Mouse (Mus musculus) brain, embryonic 18.5 days (tissue): Measurements from ENCODE around the gene Slc9a7.

Experiments
- DNase-seq: peaks from one replicate; pipeline ENCODE4 v3.0.0-alpha.2; 2012; ENCODE audit warnings: low read depth, low spot score

Gene Slc9a7

DNA sequence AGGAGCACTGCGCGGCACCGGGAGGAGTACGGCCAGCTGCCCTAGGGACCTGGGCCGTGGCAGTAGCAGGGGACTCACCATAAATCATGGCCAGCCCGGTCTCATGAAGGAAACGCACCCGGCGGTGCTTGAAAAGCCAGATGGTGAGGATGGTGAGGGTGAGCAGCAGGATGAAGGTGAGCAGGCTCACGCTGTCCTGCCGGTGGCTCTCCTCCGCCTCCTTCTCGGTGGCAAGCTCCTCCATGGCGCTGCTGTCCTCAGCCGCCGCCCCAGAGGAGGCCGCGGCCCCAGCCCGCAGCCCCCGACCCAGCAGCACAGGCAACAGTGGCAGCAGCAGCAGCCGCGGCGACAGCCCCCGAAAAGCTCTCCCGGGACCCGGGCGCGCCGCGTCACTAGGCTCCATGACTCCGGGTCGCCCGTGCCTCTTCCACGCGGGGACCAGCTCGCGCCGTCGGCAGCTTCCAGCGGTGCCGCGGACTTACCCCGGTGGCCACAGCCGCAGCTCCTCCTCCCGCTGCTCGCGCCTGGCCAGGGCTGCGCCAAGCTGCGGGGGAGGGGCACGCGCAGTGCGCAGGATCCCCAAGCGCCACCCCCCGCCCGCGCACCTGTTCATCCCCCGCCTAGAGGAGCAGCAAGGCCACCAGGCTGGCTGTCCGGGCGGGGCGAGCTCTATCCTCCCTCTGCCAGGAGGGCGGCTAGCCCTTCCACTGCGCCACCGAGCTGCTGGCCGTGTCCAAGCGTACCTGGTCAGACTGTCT lies at the start of gene Slc9a7:
TSS of gene Slc9a7 (minus strand) at position 526 of the 758 bp plus-strand sequence.
- DNase-seq: peak; percentile 16

DNA sequence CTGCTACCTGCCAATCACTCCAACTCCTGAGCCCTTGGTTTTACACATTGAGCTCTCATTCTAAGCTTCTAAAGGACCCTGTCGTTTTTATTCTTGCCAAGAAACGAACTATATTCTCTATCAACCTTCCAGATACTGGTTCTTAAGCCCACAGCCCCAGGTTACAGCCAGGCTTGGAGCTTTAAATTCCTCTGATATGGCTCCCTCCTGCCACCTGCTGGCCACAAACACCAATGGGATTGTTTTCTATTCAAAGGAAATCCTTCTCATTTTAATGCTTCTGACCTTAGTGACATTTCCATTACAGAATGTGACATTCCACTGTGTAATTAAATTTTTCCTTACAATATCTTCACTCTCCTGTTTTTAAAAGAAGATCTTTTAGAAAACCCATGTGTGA lies 44.1 kb upstream of the Slc9a7 start:
- no peak for DNase-seq

DNA sequence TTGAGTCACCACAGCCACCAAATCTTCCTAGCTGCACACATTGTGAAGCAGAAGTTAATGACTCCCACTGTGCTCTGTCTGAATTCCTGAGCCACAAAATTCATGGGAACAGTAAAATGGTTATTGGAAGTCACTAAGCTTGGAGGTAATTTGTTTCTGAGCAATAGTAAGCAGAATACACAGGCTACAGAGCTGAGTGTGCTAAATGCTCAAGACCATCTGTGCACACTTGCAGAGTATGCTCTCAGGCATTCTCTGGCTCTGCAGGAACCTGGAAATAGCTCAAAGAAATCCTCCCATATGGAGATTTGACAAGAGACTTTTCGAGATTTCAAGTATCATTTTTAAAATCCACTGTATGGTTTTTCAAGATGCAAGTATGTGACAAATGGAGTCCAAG lies 41.1 kb upstream of the Slc9a7 start:
- no peak for DNase-seq

DNA sequence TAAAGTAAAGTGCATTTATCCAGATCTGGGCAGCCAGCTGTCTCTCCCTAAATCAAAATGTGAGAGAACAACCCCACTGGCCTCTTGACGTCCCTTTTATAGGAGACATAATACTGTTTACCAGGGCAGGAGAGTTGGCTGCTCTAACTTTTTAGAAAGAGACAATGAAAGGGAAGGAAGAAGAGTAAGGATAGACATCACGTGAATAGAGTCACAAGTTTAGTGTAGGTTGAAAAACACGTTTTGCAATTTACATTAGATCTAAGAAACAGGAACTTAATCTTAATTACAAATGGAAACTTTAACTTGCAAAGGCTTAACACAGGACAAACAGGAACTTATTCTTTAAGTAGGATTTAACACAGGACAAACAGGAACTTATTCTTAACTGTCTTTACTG lies 15.6 kb upstream of the Slc9a7 start:
- DNase-seq: no peak

DNA sequence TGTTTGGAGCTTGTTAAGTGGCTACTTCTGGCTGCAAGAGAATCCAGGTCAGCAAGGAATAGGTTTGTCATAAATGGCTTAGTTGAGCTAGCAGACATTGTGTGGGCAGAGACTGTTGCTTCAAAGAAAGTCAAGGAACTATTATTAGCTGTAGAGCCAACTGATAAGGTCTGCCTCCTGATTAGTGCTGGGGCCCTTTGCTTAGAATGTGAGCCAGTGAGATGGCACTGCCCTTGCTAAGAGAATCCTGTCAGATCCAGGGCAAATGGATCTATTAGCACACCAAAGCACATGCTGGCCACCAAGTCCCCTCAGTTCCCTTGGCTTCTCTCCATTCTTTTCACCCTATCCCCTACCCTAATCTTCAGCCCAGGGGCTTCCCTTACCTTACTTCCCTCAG lies 14.3 kb upstream of the Slc9a7 start:
- no peak for DNase-seq

DNA sequence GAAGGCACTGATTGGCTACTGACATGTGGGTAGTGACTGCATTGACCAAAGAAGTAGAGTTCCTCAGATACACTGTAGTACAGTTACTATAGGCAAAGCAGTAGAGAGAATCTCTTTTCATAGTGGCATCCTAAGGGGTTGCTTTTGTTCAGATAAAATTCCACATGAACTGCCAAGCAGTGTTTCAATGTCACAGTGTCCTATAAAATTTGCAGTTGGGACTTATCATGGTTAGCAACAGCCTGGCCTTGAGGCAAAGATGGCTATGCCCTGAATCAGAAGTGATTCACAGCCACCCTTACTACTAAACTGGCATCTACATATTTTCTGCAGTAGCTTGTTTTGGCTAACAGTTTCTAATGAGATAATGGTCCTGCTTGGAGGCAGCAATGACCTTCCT lies 11.7 kb upstream of the Slc9a7 start:
- no peak for DNase-seq

DNA sequence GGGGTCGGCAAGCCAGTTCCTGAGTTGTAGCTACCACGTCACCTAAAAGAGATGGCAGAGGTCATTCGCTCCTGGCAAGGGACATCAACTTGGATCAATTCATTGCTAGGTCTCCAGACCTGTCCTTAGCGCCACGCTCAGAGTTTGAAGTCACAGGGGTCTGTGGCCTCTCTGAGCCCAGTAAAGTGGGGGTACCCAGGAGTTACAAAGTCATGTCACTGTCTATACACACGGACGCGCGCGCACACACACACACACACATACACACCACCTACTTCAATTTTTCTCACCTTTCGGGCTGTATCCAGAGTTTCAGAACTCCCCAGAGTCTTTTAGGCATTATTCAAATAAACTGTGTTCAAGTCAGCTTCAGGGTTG lies 422 bp upstream of the Slc9a7 start:
- DNase-seq: no peak

DNA sequence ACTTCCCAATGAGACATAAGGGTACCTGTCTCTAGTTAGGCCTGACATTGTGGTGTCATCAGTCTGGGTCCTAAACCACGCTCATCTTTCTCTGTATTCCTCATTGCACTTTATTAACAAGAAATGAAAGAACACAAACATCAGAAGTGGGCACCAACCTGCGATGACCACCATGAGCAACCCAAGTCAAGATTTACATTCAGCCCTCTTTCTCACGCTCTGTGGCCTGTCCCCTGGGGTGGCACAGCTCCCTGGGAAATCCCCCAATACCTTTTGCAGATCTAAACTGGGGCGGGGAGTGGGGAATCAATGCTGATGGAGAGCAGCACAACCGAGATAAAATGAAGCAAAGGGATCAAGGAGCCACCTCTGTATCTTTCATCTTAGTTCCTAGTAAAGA lies 892 bp downstream of the Slc9a7 start:
- DNase-seq: no peak

DNA sequence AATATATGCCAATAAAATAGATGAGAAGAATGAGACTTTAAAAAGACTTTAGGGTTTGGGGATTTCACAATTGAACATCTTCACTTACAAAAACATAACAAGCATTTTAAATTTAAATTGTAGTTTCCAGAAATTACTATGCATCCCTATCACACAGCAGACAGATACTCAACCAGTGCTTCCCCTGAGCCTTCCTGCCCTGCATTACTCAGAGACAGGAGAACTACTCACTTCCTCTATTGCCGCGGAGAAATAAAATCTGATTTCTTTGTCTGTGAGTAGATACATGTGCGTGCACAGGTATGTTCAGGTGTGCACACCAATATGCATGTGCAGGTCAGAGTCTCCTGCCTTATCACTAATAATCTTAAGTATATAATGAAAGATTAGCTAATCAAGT lies 2.9 kb downstream of the Slc9a7 start:
- DNase-seq: no peak

DNA sequence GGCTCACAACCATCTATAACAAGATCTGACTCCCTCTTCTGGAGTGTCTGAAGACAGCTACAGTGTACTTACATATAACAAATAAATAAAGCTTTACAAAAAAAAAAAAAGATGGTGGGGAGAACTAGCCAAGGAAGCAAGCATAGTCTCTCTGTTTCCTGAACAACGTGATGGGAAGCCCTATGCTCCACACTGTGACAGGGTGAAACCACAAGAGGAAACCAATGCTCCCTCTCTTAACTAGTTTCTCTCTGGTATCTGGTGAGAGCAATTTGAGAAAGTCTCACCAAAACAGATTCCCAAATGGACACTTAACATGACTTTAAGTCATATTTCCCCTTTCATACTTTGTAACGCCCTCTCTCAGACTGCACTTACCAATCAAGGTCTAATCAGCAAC lies 5.4 kb downstream of the Slc9a7 start:
- no peak for DNase-seq

DNA sequence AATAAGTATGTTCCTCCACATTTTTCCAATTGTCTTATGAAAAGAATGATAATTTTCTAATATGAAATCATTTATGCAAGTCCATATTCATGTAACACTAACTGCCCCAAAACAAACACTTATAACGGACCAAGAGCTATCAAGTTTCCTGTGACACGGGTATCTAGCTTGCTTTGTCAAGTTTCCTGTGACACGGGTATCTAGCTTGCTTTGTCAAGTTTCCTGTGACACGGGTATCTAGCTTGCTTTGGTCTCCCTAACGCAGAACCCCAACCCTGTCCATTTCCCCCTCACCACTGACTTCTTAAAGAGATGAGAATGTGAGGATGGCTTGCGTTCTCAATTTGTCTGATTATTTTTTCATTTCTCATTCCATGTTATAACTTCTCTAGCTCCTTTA lies 12.2 kb downstream of the Slc9a7 start:
- DNase-seq: no peak

DNA sequence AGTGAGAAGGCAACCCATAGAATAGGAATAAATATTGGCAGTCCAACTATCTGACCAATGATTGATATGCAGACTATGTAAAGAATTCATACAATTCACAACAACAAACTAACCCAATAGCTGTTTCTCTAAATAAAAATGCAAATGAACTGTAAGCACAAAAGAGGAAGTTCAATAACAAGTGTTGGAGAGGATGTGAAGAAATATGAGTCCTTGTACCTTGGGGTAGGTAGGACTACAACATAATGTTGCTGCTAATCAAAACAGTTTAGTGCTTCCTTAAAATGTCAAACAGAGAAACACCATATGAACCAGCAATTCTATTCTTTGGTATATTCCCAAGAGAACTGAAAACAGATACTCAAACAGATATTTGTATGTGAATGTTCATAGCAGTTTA lies 17.8 kb downstream of the Slc9a7 start:
- no peak for DNase-seq

DNA sequence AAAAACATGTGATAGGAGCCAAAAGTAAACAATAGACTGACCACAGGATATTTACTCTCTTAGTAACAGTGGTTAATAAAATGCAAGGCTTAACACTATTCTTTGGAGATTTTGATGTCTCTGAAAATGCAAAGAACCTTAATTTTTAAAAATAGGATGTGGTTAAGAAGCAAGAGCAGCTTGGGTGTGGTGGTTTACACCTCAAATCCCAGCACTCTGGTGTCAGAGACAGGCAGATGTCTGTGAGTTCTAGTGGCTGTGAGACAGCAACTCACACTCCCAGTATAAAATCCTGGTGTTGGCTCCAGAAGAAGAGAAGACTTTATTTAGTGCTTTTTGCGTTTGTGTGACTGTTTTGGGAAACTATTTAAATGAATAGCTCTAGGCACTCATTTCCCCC lies 19.6 kb downstream of the Slc9a7 start:
- DNase-seq: no peak

DNA sequence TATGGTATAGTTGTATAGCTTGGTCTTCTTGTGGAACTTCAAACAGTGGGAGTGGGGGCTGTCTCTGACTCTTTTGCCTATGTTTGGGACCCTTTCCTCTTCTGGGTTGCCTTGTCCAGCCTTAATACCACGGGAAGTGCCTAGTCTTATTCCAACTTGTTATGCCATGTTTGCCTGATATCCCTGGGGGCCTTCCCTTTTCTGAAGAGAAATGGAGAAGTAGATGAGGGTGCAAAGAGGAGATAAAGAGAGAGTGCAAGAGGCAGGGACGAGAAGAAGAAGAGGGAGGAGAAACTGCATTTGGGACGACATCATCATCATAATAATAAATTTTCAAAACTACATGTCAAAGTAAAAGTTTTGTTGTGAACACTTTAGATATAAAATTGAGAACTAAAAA lies 21.6 kb downstream of the Slc9a7 start:
- no peak for DNase-seq

DNA sequence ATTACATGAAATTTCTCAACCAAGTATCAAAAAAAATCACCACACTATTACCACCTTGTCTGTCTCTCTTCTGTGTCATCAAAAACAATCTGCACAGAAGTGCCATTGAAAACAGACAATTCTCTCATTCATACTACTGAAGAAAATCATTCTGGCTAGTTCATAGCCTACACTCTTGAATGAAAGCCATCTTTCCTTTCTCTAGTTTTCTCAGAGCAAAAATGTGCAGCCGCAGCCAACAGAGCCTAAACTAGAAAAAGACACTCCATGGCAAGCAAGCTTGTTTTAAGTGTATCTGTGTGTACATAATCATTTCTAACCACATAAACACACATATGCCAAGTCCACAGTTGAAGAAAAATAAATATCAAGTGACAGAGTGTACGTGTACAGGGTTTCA lies 27.2 kb downstream of the Slc9a7 start:
- no peak for DNase-seq

DNA sequence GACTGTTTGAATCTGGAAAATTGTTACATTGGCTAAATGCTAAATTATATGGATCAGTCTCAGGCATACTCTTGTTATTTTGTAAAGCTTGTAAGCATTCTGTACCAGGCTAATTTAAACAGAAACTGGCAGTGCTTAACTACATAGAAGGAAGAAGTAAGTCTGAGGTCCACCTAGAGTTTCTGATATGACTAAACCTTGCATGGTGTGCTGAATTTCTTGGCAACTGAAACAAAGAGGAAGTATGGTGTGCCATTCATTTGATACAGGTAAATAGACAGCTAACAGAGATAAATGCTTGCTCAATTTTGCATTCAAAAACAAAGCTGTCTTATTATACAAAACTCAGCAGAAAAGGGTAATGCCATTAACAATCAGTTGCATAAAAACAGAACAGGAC lies 63.5 kb downstream of the Slc9a7 start:
- DNase-seq: no peak

DNA sequence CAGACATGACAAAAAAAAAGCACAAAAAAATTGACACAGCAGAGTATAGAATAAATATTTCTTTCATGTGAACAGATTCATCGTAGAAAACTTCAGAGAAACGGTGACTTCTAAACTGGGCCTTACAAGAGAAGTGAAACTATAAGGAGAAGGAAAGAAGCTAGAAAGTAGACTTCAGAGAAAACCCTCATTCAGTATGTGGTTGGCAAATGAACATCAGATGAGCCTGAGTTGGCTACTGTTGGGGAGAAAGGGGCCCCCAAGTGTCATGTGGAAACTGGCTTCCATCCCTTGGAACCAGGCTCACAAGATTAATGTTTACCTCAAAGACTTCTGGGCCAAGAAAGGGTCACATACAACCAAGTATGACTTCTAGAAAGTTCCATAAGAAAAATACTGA lies 70.1 kb downstream of the Slc9a7 start:
- DNase-seq: no peak

DNA sequence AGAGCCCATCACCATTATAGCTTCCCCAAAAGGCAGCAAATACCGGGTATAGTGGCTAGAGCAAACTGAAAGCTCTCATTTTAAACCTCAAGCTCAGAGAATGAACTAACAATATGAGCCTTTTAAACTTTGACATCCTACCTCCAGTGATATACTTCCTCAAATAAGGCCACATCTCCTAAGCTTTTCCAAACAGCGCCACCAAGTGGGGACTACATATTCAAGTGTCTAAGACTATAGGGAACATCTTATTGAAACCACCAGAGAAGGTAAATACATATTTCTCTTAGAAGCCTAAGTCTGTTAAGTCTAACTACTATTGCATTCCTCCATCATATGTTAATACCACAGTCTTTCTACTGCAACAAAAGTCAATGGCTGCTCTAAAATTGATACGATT lies 106.0 kb downstream of the Slc9a7 start:
- no peak for DNase-seq

DNA sequence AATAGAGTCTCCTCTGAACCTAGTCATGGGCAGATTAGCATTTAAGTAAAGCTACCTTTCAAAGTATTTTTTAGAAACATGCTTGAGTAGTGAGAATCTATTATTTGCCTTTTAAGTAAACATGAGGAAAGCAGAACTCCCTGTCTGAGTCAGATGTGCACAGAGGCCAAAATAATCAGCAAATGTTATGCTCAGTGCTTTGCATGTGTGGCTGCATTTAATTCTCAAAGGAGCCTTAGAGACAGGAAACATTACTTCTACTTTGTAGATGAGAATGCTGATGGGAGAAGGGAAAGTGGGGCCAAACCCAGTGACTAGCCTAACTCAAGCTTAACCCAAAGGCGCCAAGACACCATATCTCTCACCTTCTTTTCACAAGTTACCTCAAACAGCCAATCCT lies 114.8 kb downstream of the Slc9a7 start:
- no peak for DNase-seq

DNA sequence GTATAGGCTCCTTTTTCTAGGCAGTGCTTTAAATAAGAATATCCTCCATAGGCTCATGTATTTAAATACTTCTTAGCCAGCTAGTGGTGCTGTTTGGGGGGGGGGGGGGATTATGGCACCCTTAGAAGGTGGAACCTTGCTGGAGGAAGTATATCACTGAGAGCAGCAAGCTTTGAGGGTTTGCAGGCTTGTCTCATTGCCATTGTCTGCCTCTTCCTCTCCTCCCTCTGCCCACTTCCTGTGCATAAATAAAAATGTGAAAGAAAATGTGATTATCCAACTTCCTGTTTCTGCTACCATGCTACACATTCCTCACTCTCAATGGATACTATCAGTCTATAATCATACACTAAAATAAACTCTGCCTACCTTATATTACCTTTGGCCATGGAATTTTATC lies 123.2 kb downstream of the Slc9a7 start:
- no peak for DNase-seq

DNA sequence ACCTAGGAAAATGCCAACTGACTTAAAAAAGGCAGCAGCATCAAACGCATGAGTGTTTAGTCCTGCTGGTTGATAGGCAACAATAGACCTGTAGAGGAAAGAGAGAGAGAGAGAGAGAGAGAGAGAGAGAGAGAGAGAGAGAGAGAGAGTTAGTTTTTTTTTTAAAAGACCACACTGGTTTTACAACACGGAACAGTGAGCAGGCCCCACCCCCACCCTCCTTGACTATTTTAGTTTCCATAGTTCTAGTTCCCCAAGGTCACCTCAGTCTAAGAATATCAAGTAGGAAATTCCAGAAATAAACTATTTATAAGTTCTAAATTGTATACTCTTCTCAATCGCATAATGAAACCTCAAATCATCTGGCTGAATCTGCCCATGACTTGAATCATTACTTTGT lies 126.6 kb downstream of the Slc9a7 start:
- no peak for DNase-seq

DNA sequence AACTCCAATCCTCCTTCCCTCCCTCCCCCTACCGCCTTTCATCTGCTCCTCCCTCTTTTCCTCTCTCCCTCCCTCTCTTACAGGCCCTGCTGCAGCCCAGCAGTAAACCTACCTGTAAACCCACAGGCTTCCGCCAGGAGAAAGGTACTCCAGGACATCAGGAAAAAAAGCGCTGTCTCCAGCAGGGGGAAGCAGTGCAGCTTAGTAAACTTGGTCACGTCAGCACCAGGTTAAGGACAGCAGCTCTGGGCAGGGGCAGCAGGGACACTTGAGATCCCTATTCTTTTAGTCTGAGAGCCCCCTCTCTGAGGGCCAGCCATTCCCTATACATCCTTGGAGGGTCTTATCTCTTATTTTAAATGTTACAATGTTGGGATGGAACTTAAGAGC lies 129.3 kb downstream of the Slc9a7 start:
- peak; percentile 4 for DNase-seq

DNA sequence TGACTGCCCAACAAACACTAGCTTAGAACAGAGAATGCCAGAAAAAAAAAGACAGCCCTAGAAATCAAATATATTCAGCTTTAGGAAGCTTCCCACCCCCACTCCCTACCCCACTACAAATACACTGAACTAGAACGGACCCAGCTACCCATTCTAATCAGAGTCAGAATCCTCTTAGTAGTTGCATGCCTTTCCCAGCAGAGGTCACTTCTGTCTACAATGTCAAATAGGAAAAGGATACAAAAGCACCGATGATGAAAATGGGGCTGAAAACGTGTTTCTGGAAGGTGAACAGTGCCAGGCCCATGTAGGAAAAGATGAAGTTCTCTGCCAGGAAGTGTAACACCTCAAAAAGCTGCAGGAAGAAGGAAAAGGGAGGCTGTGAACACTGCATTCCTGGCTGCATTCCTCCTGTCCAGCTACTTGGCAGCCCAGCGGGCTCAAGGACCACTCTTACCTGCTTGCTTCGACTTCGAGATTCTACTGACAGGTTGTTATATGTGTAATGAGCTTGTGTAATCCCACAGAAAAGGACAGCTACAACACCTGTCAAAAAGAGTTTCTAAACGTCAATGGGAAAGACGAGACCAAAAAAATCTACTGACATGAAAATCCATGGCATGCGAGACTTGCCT lies 129.8 kb downstream of the Slc9a7 start:
- no peak for DNase-seq

DNA sequence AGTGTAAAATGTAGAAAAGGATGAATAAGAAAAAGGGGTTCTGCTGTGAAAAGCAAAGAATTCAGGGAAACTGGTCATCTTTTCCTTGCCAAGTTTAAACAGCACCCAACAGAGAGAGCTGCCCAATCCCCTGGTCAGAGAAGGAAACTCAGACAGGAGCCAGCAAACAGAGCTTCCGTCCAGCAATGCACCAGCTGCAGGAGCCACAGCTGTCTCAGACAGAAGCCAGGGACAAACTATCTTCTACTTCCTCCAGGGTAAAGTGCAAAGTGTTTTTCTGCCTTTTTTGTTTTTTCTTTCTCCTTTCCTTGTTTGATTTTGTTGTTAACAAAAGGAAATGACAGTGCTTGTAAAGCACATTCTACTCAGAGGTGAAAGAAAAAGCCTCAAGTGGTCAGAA lies 131.3 kb downstream of the Slc9a7 start:
- DNase-seq: no peak
